Mouse (Mus musculus) megakaryocyte, embryonic 14.5 days (primary cell): ENCODE results near the gene Tppp2. TPM values are rescaled to one million over a fixed set of nuclear protein-coding genes. Genes with fewer than 3 reads are reported as not detected.

Experiments used
- H3K27me3 ChIP-seq: replicated peaks from 2 replicates; pipeline ENCODE3; 2012; ENCODE audit warnings: inconsistent platforms
- H3K36me3 ChIP-seq: replicated peaks from 2 replicates; pipeline ENCODE3; 2012; ENCODE audit warnings: low read length, inconsistent platforms, mixed read lengths
- H3K4me1 ChIP-seq: 2 replicates; pipeline ENCODE4 v1.6.1; 2012; ENCODE audit warnings: inconsistent platforms
- H3K4me3 ChIP-seq: replicated peaks from 2 replicates; pipeline ENCODE3; 2012; ENCODE audit warnings: moderate library complexity, mild to moderate bottlenecking, inconsistent platforms
- H3K9me3 ChIP-seq: 2 replicates; pipeline ENCODE4 v1.6.1; 2012; ENCODE audit warnings: inconsistent platforms
- FLI1 ChIP-seq: IDR thresholded peaks from 2 replicates; pipeline ENCODE4 v1.6.1; 2012; ENCODE audit warnings: low read length, inconsistent platforms, mixed read lengths
- GATA1 ChIP-seq: IDR thresholded peaks from 3 replicates; pipeline ENCODE4 v1.6.1; 2012; ENCODE audit warnings: mixed read lengths, low read length, inconsistent platforms, borderline replicate concordance
- polyA plus RNA-seq: library from polyadenylated mRNA; stranded (reverse); fragments of >175 nt; gene quantifications from 2 replicates; pipeline ENCODE4 v1.2.3, GENCODE M21; 2012; ENCODE audit warnings: low replicate concordance; ENCODE audit not compliant: insufficient read depth

Gene Tppp2
- polyA plus RNA-seq, 1 experiment = not detected

GRCm38 (mm10) chr14:51941577-51941976, 23.4 kb downstream of the Tppp2 start:
- TF ChIP-seq FLI1 (no peak), GATA1 (no peak)
- peaks cover 1% of the 10 kb centered on the region for H3K27me3 ChIP-seq
- peaks cover 17% of the 10 kb centered on the region for H3K9me3 ChIP-seq
- no peak overlapping the region for H3K4me3 ChIP-seq
- peaks cover 10% of the 10 kb centered on the region for H3K4me1 ChIP-seq
- H3K36me3 ChIP-seq = no peaks in the 10 kb centered on the region

GRCm38 (mm10) chr14:51942236-51942635, 24.0 kb downstream of the Tppp2 start:
- TF ChIP-seq FLI1 = no peak
- TF ChIP-seq GATA1 = no peak
- peaks cover 1% of the 10 kb centered on the region for H3K27me3 ChIP-seq
- peaks cover 10% of the 10 kb centered on the region for H3K4me1 ChIP-seq
- H3K36me3 ChIP-seq = no peaks in the 10 kb centered on the region
- no peak overlapping the region for H3K4me3 ChIP-seq
- peaks cover 15% of the 10 kb centered on the region for H3K9me3 ChIP-seq

GRCm38 (mm10) chr14:51943336-51943735, 25.1 kb downstream of the Tppp2 start:
- Histone ChIP-seq H3K4me1 (peaks cover 10% of the 10 kb centered on the region), H3K4me3 (no peak overlapping the region), H3K27me3 (peaks cover 1% of the 10 kb centered on the region), H3K9me3 (peaks cover 4% of the 10 kb centered on the region), H3K36me3 (no peaks in the 10 kb centered on the region)
- TF ChIP-seq FLI1 = no peak
- no peak for TF ChIP-seq GATA1

GRCm38 (mm10) chr14:51960316-51960715, 42.1 kb downstream of the Tppp2 start:
- Histone ChIP-seq H3K4me3 (no peak overlapping the region), H3K4me1 (no peaks in the 10 kb centered on the region), H3K36me3 (no peaks in the 10 kb centered on the region), H3K9me3 (no peaks in the 10 kb centered on the region), H3K27me3 (no peaks in the 10 kb centered on the region)
- TF ChIP-seq GATA1 (no peak), FLI1 (no peak)

GRCm38 (mm10) chr14:51967400-51967799, 49.2 kb downstream of the Tppp2 start:
- Histone ChIP-seq H3K27me3 (no peaks in the 10 kb centered on the region), H3K9me3 (no peaks in the 10 kb centered on the region), H3K36me3 (no peaks in the 10 kb centered on the region), H3K4me3 (no peak overlapping the region), H3K4me1 (no peaks in the 10 kb centered on the region)
- TF ChIP-seq GATA1 = no peak
- TF ChIP-seq FLI1 = no peak

Other genes with a start within 250 kb of the Tppp2 start
- gene Gm17079, start 223.0 kb upstream of the Tppp2 start, polyA plus RNA-seq = not detected in 2 replicates
- gene Gm5800, start 201.2 kb upstream of the Tppp2 start, polyA plus RNA-seq = not detected in 2 replicates
- gene Ang4, start 144.8 kb upstream of the Tppp2 start, polyA plus RNA-seq = not detected in 2 replicates
- not detected in 2 replicates for gene AY358078, start 118.4 kb upstream of the Tppp2 start, polyA plus RNA-seq
- not detected in 2 replicates for gene Ear6, start 64.7 kb upstream of the Tppp2 start, polyA plus RNA-seq
- 4.8 and 6.2 TPM in 2 replicates for gene Mettl17, start 33.6 kb upstream of the Tppp2 start, polyA plus RNA-seq
- gene Slc39a2, start 25.5 kb upstream of the Tppp2 start, polyA plus RNA-seq = 0.89 TPM in 1 of 2 replicates, not detected in the other
- gene Ndrg2, start 4.3 kb upstream of the Tppp2 start, polyA plus RNA-seq = 0.44 TPM in 1 of 2 replicates, not detected in the other
- gene Rnase13, start 4.3 kb downstream of the Tppp2 start, polyA plus RNA-seq = not detected in 2 replicates
- gene Arhgef40, start 66.3 kb downstream of the Tppp2 start, polyA plus RNA-seq = 12.9 and 14.5 TPM in 2 replicates
- not detected in 2 replicates for gene Tmem253, start 97.2 kb downstream of the Tppp2 start, polyA plus RNA-seq
- 50.3 and 65.2 TPM in 2 replicates for gene Zfp219, start 102.3 kb downstream of the Tppp2 start, polyA plus RNA-seq
- not detected in 2 replicates for gene Olfr221, start 124.0 kb downstream of the Tppp2 start, polyA plus RNA-seq
- gene Hnrnpc, start 185.6 kb downstream of the Tppp2 start, polyA plus RNA-seq = 1.1 and 32.3 TPM in 2 replicates
- gene Rpgrip1, start 192.3 kb downstream of the Tppp2 start, polyA plus RNA-seq = not detected in 2 replicates